Mouse (Mus musculus): ENCODE measurements around the gene Cabp4. TPM values are rescaled to one million over a fixed set of nuclear protein-coding genes. Genes with fewer than 3 reads are reported as not detected.
A peak's percentile ranks its signal among the peaks of the same experiment; 100 is the strongest.

The Cabp4 gene
- polyA plus RNA-seq, 1 experiment = 0.10 TPM

- Histone ChIP-seq H3K36me3 (ENCODE audit: control insufficient read depth, insufficient read depth) (no peaks in the 10 kb centered on the region), H3K27me3 (ENCODE audit: control insufficient read depth, insufficient read depth, insufficient read length) (no peaks in the 10 kb centered on the region), H3K79me2 (ENCODE audit: control insufficient read depth, insufficient read depth) (no peaks in the 10 kb centered on the region), H3ac (ENCODE audit: control insufficient read depth, insufficient read length) (no peak overlapping the region), H3K4me2 (ENCODE audit: low read depth) (no peak overlapping the region), H3K4me3 (no peak overlapping the region)
- TF ChIP-seq CEBPB (IDR thresholded peaks at IDR 0.05; ENCODE audit: insufficient read depth, poor library complexity, severe bottlenecking) = no peak
- no peak for TF ChIP-seq SRF (IDR thresholded peaks at IDR 0.05; ENCODE audit: control insufficient read depth, insufficient read length, low read depth)
- no peak for TF ChIP-seq USF1 (IDR thresholded peaks at IDR 0.05; ENCODE audit: low read depth)
- no peak for TF ChIP-seq MAX (IDR thresholded peaks at IDR 0.05; ENCODE audit: low read depth)
- TF ChIP-seq TCF12 (IDR thresholded peaks at IDR 0.05; ENCODE audit: insufficient read depth, poor library complexity, severe bottlenecking) = no peak
- TF ChIP-seq MYOD1 (IDR thresholded peaks at IDR 0.05; ENCODE audit: control insufficient read depth in 1 of 3, insufficient read length in 2 of 3, low read depth in 2 of 3) = no peak
Observed at GRCm38 (mm10) chr19:4181892-4182291, 38.1 kb upstream of the Cabp4 start.

GRCm38 (mm10) chr19:4180411-4180810 lies 36.6 kb upstream of the Cabp4 start:
- Histone ChIP-seq H3K27me3 (ENCODE audit: control insufficient read depth, insufficient read depth, insufficient read length) (no peaks in the 10 kb centered on the region), H3K36me3 (ENCODE audit: control insufficient read depth, insufficient read depth) (no peaks in the 10 kb centered on the region), H3K4me2 (ENCODE audit: low read depth) (no peak overlapping the region), H3ac (ENCODE audit: control insufficient read depth, insufficient read length) (no peak overlapping the region), H3K4me3 (no peak overlapping the region), H3K79me2 (ENCODE audit: control insufficient read depth, insufficient read depth) (no peaks in the 10 kb centered on the region)
- TF ChIP-seq USF1 (IDR thresholded peaks at IDR 0.05; ENCODE audit: low read depth) = no peak
- no peak for TF ChIP-seq MYOG (IDR thresholded peaks at IDR 0.05; ENCODE audit: control insufficient read depth in 1 of 3, insufficient read depth in 1 of 3, insufficient read length in 2 of 3, low read depth in 2 of 3)
- no peak for TF ChIP-seq CEBPB (IDR thresholded peaks at IDR 0.05; ENCODE audit: insufficient read depth, poor library complexity, severe bottlenecking)
- TF ChIP-seq SRF (IDR thresholded peaks at IDR 0.05; ENCODE audit: control insufficient read depth, insufficient read length, low read depth) = no peak
- TF ChIP-seq POLR2A (IDR thresholded peaks at IDR 0.05; ENCODE audit: insufficient read length, low read depth) = no peak
- TF ChIP-seq MAX (IDR thresholded peaks at IDR 0.05; ENCODE audit: low read depth) = no peak
- no peak for TF ChIP-seq REST (IDR thresholded peaks at IDR 0.05; ENCODE audit: insufficient read depth, insufficient read length)
- TF ChIP-seq MYOD1 (IDR thresholded peaks at IDR 0.05; ENCODE audit: control insufficient read depth in 1 of 3, insufficient read length in 2 of 3, low read depth in 2 of 3) = no peak
- TF ChIP-seq TCF3 (IDR thresholded peaks at IDR 0.05; ENCODE audit: insufficient read length, low read depth) = no peak
- no peak for TF ChIP-seq E2F4 (IDR thresholded peaks at IDR 0.05; ENCODE audit: insufficient read depth)
- no peak for TF ChIP-seq POLR2AphosphoS2 (IDR thresholded peaks at IDR 0.05; ENCODE audit: insufficient read length, low read depth)
- TF ChIP-seq TCF12 (IDR thresholded peaks at IDR 0.05; ENCODE audit: insufficient read depth, poor library complexity, severe bottlenecking) = no peak

- peak within 1 kb of the TSS; percentile 98 for H3K4me2 ChIP-seq (ENCODE audit: low read depth)
- peak within 1 kb of the TSS; percentile 27 for H3K4me3 ChIP-seq
- no peaks in the 10 kb centered on the region for H3K79me2 ChIP-seq (ENCODE audit: control insufficient read depth, insufficient read depth)
- TF ChIP-seq POLR2AphosphoS2 (IDR thresholded peaks at IDR 0.05; ENCODE audit: insufficient read length, low read depth) (peak; percentile 88), USF1 (IDR thresholded peaks at IDR 0.05; ENCODE audit: low read depth) (no peak), POLR2A (IDR thresholded peaks at IDR 0.05; ENCODE audit: insufficient read length, low read depth) (peak; percentile 88), TCF3 (IDR thresholded peaks at IDR 0.05; ENCODE audit: insufficient read length, low read depth) (no peak), MYOD1 (IDR thresholded peaks at IDR 0.05; ENCODE audit: control insufficient read depth in 1 of 3, insufficient read length in 2 of 3, low read depth in 2 of 3) (peak in 2 of 3 experiments; percentile 60 to 86), MYOG (IDR thresholded peaks at IDR 0.05; ENCODE audit: control insufficient read depth in 1 of 3, insufficient read depth in 1 of 3, insufficient read length in 2 of 3, low read depth in 2 of 3) (peak in 1 of 3 experiments; percentile 83)
- peak within 1 kb of the TSS; percentile 16 for H3ac ChIP-seq (ENCODE audit: control insufficient read depth, insufficient read length)
- H3K36me3 ChIP-seq (ENCODE audit: control insufficient read depth, insufficient read depth) = no peaks in the 10 kb centered on the region
- H3K27me3 ChIP-seq (ENCODE audit: control insufficient read depth, insufficient read depth, insufficient read length) = no peaks in the 10 kb centered on the region
Observed at GRCm38 (mm10) chr19:4175368-4175947, 31.6 kb upstream of the Cabp4 start, which contains the start of gene Carns1. Carns1 (minus strand) TSS chr19:4175479.

GRCm38 (mm10) chr19:4172925-4173324 lies 29.1 kb upstream of the Cabp4 start:
- Histone ChIP-seq H3K79me2 (ENCODE audit: control insufficient read depth, insufficient read depth) (no peaks in the 10 kb centered on the region), H3K4me3 (no peak overlapping the region), H3ac (ENCODE audit: control insufficient read depth, insufficient read length) (no peak overlapping the region), H3K36me3 (ENCODE audit: control insufficient read depth, insufficient read depth) (no peaks in the 10 kb centered on the region), H3K27me3 (ENCODE audit: control insufficient read depth, insufficient read depth, insufficient read length) (no peaks in the 10 kb centered on the region), H3K4me2 (ENCODE audit: low read depth) (no peak overlapping the region)
- TF ChIP-seq USF1 (IDR thresholded peaks at IDR 0.05; ENCODE audit: low read depth) (no peak), MAX (IDR thresholded peaks at IDR 0.05; ENCODE audit: low read depth) (no peak), SRF (IDR thresholded peaks at IDR 0.05; ENCODE audit: control insufficient read depth, insufficient read length, low read depth) (no peak), REST (IDR thresholded peaks at IDR 0.05; ENCODE audit: insufficient read depth, insufficient read length) (no peak), TCF12 (IDR thresholded peaks at IDR 0.05; ENCODE audit: insufficient read depth, poor library complexity, severe bottlenecking) (no peak), E2F4 (IDR thresholded peaks at IDR 0.05; ENCODE audit: insufficient read depth) (no peak), MYOG (IDR thresholded peaks at IDR 0.05; ENCODE audit: control insufficient read depth in 1 of 3, insufficient read depth in 1 of 3, insufficient read length in 2 of 3, low read depth in 2 of 3) (no peak), POLR2A (IDR thresholded peaks at IDR 0.05; ENCODE audit: insufficient read length, low read depth) (no peak), POLR2AphosphoS2 (IDR thresholded peaks at IDR 0.05; ENCODE audit: insufficient read length, low read depth) (no peak), TCF3 (IDR thresholded peaks at IDR 0.05; ENCODE audit: insufficient read length, low read depth) (no peak), CEBPB (IDR thresholded peaks at IDR 0.05; ENCODE audit: insufficient read depth, poor library complexity, severe bottlenecking) (no peak), MYOD1 (IDR thresholded peaks at IDR 0.05; ENCODE audit: control insufficient read depth in 1 of 3, insufficient read length in 2 of 3, low read depth in 2 of 3) (no peak)
